9 mouse cellular contexts compared by ENCODE assay signal in genomic region chr1:89621952-89622351, GRCm38 (mm10).
DNase-seq lines count a peak whose midpoint lies in the region; ATAC-seq and TF ChIP-seq lines count a peak whose summit lies in the region.
"Had no signal": no experiment of that assay in that cellular context is flagged by ENCODE, and none has a peak within 500 bp of the region (broad histone marks: within the 10 kb centered on the region; RNA-seq: fewer than 3 reads in every experiment).

No protein-coding gene starts in this region.

- 59% methylated on average over 8 of the region's 8 CpGs for WGBS in hindbrain, postnatal 0 days
- WGBS in hindbrain, embryonic 13.5 days, result 80% methylated on average over 8 of the region's 8 CpGs

- no peak overlapping the region for H3K4me2 ChIP-seq in hindbrain, postnatal 0 days (ENCODE audit: low read depth, low read length)
- H3K4me2 ChIP-seq in hindbrain, embryonic 13.5 days, result no peak overlapping the region

- no peak overlapping the region for H3K9ac ChIP-seq in hindbrain, postnatal 0 days (replicated peaks; ENCODE audit: low read length)
- no peak overlapping the region for H3K9ac ChIP-seq in hindbrain, embryonic 13.5 days

- H3K27me3 ChIP-seq in hindbrain, postnatal 0 days (ENCODE audit: insufficient read depth, low read length), result no peaks in the 10 kb centered on the region
- H3K27me3 ChIP-seq in hindbrain, embryonic 13.5 days, result no peaks in the 10 kb centered on the region

- no peak for DNase-seq in hindbrain, postnatal 0 days (ENCODE audit: low spot score)
- peak; percentile 83 for DNase-seq in adrenal gland, postnatal 25 days
- peak; percentile 88 for DNase-seq in gastrocnemius, postnatal 25 days
- peak; percentile 76 for DNase-seq in kidney, postnatal 14 days
- DNase-seq in frontal cortex, postnatal 25 days (ENCODE audit: low spot score in 2 of 2), result no peak
- DNase-seq in Muller cell, postnatal 12 days (ENCODE audit: inconsistent ontology term), result no peak
- DNase-seq in T-cell, adult 2 months (ENCODE audit: low spot score), result no peak
- DNase-seq: liver had no signal

- no peak overlapping the region for H3K27ac ChIP-seq in hindbrain, postnatal 0 days
- no peak overlapping the region for H3K27ac ChIP-seq in hindbrain, embryonic 13.5 days

- H3K9me3 ChIP-seq in hindbrain, postnatal 0 days (ENCODE audit: low read length), result no peaks in the 10 kb centered on the region
- H3K9me3 ChIP-seq in hindbrain, embryonic 13.5 days, result no peaks in the 10 kb centered on the region

- H3K4me3 ChIP-seq in hindbrain, postnatal 0 days (ENCODE audit: low read length), result no peak overlapping the region
- no peak overlapping the region for H3K4me3 ChIP-seq in hindbrain, embryonic 13.5 days

- no peaks in the 10 kb centered on the region for H3K36me3 ChIP-seq in hindbrain, postnatal 0 days (ENCODE audit: insufficient read depth, low read length)
- H3K36me3 ChIP-seq in hindbrain, embryonic 13.5 days, result peaks cover 29% of the 10 kb centered on the region

- H3K4me1 ChIP-seq in hindbrain, postnatal 0 days (ENCODE audit: insufficient read depth, low read length), result 0 out of 2 replicates have a peak, but pooled peaks cover 2% of the 10 kb centered on the region
- H3K4me1 ChIP-seq in hindbrain, embryonic 13.5 days (replicated peaks), result peaks cover 46% of the 10 kb centered on the region

- TF ChIP-seq CTCF in hindbrain, postnatal 0 days (IDR thresholded peaks at IDR 0.05; ENCODE audit: low read depth), result no peak

- ATAC-seq in hindbrain, postnatal 0 days, result peak; percentile 22; the same call in 1 of the 2 replicates
- ATAC-seq in hindbrain, embryonic 13.5 days (ENCODE audit: low FRiP score), result no peak

Comparison
In these comparisons a context has a peak if more than half of its experiments do, and no peak if none do; other contexts are left out.
1. DNase-seq: peak in adrenal gland, postnatal 25 days (single experiment), gastrocnemius, postnatal 25 days (single experiment) and kidney, postnatal 14 days (single experiment); none in hindbrain, postnatal 0 days (single experiment), frontal cortex, postnatal 25 days (0 of 2), Muller cell, postnatal 12 days (single experiment) and T-cell, adult 2 months (single experiment).